24 mouse cellular contexts compared by ENCODE assay signal in genomic region chr8:61206876-61207275, GRCm38 (mm10). TPM values are rescaled to one million over a fixed set of nuclear protein-coding genes. Genes with fewer than 3 reads are reported as not detected.
DNase-seq lines count a peak whose midpoint lies in the region; ATAC-seq and TF ChIP-seq lines count a peak whose summit lies in the region.
"Had no signal": no experiment of that assay in that cellular context is flagged by ENCODE, and none has a peak within 500 bp of the region (broad histone marks: within the 10 kb centered on the region; RNA-seq: fewer than 3 reads in every experiment).

No protein-coding gene starts in this region.

- H3K9ac ChIP-seq in lung, embryonic 14.5 days = no peak overlapping the region
- H3K9ac ChIP-seq in lung, embryonic 16.5 days (ENCODE audit: low read length) = no peak overlapping the region
- H3K9ac ChIP-seq: embryonic facial prominence, embryonic 12.5 days; forebrain, embryonic 13.5 days; forebrain, embryonic 15.5 days had no signal

- no peaks in the 10 kb centered on the region for H3K36me3 ChIP-seq in lung, embryonic 14.5 days (ENCODE audit: insufficient read depth)
- no peaks in the 10 kb centered on the region for H3K36me3 ChIP-seq in lung, embryonic 16.5 days (ENCODE audit: control insufficient read depth, insufficient read depth, low read length)
- H3K36me3 ChIP-seq: embryonic facial prominence, embryonic 10.5 days; embryonic facial prominence, embryonic 12.5 days; forebrain, embryonic 15.5 days; G1E had no signal

- peak; percentile 85 for DNase-seq in lung, embryonic 14.5 days
- DNase-seq in lung, postnatal 14 days = no peak
- no peak for DNase-seq in lung, postnatal 25 days (ENCODE audit: low spot score)
- DNase-seq in lung, postnatal 36 days = peak; percentile 66
- no peak for DNase-seq in lung, postnatal 4 days
- DNase-seq: adrenal gland, adult 8-10 months; adrenal gland, postnatal 14 days; adrenal gland, postnatal 36 days; B cell, adult 2 months; cerebellum, adult 11-12 months; cerebellum, adult 2 months; cerebellum, adult 9-10 months; cerebellum, postnatal 10 days; cerebellum, postnatal 25 days had no signal

- TF ChIP-seq CTCF in lung, embryonic 14.5 days (IDR thresholded peaks at IDR 0.05; ENCODE audit: low read depth) = no peak

- H3K27me3 ChIP-seq in lung, embryonic 14.5 days (ENCODE audit: insufficient read depth, low read length) = no peaks in the 10 kb centered on the region
- no peaks in the 10 kb centered on the region for H3K27me3 ChIP-seq in lung, embryonic 16.5 days (ENCODE audit: control insufficient read depth, insufficient read depth, low read depth, low read length)
- H3K27me3 ChIP-seq: CH12.LX; embryonic facial prominence, embryonic 12.5 days; forebrain, embryonic 13.5 days; forebrain, embryonic 15.5 days; Patski had no signal

- no peak overlapping the region for H3K4me2 ChIP-seq in lung, embryonic 14.5 days
- no peak overlapping the region for H3K4me2 ChIP-seq in lung, embryonic 16.5 days (ENCODE audit: low read depth, low read length)
- H3K4me2 ChIP-seq: embryonic facial prominence, embryonic 12.5 days; forebrain, embryonic 13.5 days; forebrain, embryonic 15.5 days had no signal

- WGBS in lung, embryonic 14.5 days = 14% methylated on average over 2 of the region's 2 CpGs
- WGBS in lung, embryonic 16.5 days = 8% methylated on average over 2 of the region's 2 CpGs

- H3K9me3 ChIP-seq in lung, embryonic 14.5 days (ENCODE audit: low read depth, low read length) = no peaks in the 10 kb centered on the region
- no peaks in the 10 kb centered on the region for H3K9me3 ChIP-seq in lung, embryonic 16.5 days (ENCODE audit: control insufficient read depth, low read length)
- H3K9me3 ChIP-seq: embryonic facial prominence, embryonic 10.5 days; embryonic facial prominence, embryonic 12.5 days; forebrain, embryonic 13.5 days; forebrain, embryonic 15.5 days; G1E had no signal

- peak; percentile 42 for ATAC-seq in lung, embryonic 14.5 days (ENCODE audit: insufficient read depth)
- peak; percentile 44; the same call in 1 of the 2 replicates for ATAC-seq in lung, embryonic 16.5 days (ENCODE audit: low read depth)
- ATAC-seq: activated CD4-positive, CD25-positive, alpha-beta regulatory T cell, adult 4 months; CD4-positive, CD25-positive, alpha-beta regulatory T cell, adult 4 months; Patski had no signal

- H3K4me1 ChIP-seq in lung, embryonic 14.5 days (ENCODE audit: insufficient read depth) = 0 out of 2 replicates have a peak, but pooled peaks cover 2% of the 10 kb centered on the region
- H3K4me1 ChIP-seq in lung, embryonic 16.5 days (replicated peaks; ENCODE audit: control insufficient read depth, insufficient read depth, low read length) = peaks cover 6% of the 10 kb centered on the region; the same call in 1 of the 2 replicates

- H3K27ac ChIP-seq in lung, embryonic 14.5 days (ENCODE audit: low read depth) = peak overlapping the region; percentile 75
- peak overlapping the region; percentile 46; the same call in 1 of the 2 replicates for H3K27ac ChIP-seq in lung, embryonic 16.5 days (ENCODE audit: low read length)
- H3K27ac ChIP-seq: embryonic facial prominence, embryonic 10.5 days; embryonic facial prominence, embryonic 12.5 days; forebrain, embryonic 13.5 days had no signal

- H3K4me3 ChIP-seq in lung, embryonic 14.5 days (ENCODE audit: low read depth, low read length) = no peak overlapping the region
- H3K4me3 ChIP-seq in lung, embryonic 16.5 days (ENCODE audit: low read length) = no peak overlapping the region
- H3K4me3 ChIP-seq: embryonic facial prominence, embryonic 10.5 days; embryonic facial prominence, embryonic 12.5 days; forebrain, embryonic 13.5 days; forebrain, embryonic 15.5 days had no signal

RNA-seq across cellular contexts. Expression of gene Sh3rf1, which starts 16.8 kb away (rescaled TPM):
- polyA plus RNA-seq in lung, embryonic 14.5 days (2014; fragmentation: Nextera tagmentation; extraction: Ambion mirVana) = 21.2 and 22.5 TPM in 2 replicates
- polyA plus RNA-seq in lung, embryonic 16.5 days (2015; fragmentation: Nextera tagmentation; extraction: Ambion mirVana) = 17.8 and 18.7 TPM in 2 replicates

Comparison
In these comparisons a context has a peak if more than half of its experiments do, and no peak if none do; other contexts are left out.
1. DNase-seq: peak in lung, embryonic 14.5 days (single experiment) and lung, postnatal 36 days (single experiment); none in lung, postnatal 14 days (single experiment), lung, postnatal 25 days (single experiment) and lung, postnatal 4 days (0 of 2).